Mouse (Mus musculus) adrenal gland, adult (tissue): ENCODE data around the gene Rhof.

Experiments used
- DNase-seq, 2 experiments: peaks; one replicate each; pipeline ENCODE4 v3.0.0; 2022 to 2023; ENCODE audit warnings: low spot score in 1 of 2; ENCODE audit not compliant: inconsistent age in 2 of 2

Gene Rhof

DNA sequence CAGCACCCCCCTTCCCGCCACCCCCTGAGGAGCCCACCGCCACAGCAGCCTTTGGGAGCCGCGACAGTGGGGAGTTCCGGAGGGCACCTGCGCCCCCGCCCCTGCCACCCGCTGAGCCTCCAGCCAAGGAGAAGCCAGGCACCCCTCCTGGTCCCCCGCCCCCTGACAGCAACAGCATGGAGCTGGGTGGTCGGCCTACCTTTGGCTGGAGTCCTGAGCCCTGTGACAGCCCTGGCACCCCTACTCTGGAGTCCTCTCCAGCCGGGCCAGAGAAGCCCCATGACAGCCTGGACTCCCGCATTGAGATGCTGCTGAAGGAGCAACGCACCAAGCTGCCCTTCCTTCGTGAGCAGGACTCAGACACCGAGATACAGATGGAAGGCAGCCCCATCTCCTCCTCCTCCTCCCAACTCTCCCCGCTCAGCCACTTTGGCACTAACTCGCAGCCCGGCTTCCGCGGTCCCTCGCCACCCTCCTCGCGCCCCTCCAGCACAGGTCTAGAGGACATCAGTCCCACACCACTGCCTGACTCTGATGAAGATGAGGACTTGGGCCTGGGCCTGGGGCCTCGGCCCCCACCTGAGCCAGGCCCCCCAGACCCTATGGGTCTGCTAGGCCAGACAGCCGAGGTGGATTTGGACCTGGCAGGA is 15.7 kb upstream of the Rhof start:
- no peak for DNase-seq

DNA sequence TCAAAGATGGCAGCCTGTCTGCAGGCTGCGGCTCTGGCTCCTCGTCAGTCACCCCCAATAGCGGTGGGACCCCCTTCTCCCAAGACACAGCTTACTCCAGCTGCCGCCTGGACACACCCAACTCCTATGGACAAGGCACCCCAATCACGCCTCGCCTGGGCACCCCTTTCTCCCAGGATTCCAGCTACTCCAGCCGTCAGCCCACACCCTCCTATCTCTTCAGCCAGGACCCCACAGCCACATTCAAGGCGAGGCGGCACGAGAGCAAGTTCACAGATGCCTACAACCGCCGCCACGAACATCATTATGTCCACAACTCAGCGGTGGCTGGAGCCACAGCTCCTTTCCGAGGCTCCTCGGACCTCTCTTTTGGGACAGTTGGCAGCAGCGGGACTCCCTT is 15.1 kb upstream of the Rhof start:
- DNase-seq, result no peak

DNA sequence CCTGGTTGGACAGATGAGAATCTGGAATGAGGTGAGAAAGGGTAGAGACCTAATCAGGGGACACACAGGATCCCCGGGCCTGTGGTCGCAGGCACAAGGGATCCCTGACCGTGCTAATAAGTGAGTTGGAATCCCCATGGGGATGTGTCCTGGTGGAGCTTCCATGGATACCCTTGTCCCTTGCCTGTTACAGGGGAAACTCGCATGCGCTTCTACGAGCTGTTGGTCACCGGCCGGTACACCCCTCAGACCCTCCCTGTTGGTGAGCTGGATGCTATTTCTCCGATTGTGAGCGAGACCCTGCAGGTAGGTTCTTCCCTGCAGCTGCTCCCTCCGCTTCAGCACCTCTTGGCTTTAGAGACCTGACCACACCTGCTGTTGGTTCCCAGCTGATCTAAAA is 13.9 kb upstream of the Rhof start:
- no peak for DNase-seq

- DNase-seq, result peak in 1 of 2 experiments; percentile 66
Observed at GRCm38 (mm10) chr5:123144746-123145590, 12.5 kb upstream of the Rhof start.

DNA sequence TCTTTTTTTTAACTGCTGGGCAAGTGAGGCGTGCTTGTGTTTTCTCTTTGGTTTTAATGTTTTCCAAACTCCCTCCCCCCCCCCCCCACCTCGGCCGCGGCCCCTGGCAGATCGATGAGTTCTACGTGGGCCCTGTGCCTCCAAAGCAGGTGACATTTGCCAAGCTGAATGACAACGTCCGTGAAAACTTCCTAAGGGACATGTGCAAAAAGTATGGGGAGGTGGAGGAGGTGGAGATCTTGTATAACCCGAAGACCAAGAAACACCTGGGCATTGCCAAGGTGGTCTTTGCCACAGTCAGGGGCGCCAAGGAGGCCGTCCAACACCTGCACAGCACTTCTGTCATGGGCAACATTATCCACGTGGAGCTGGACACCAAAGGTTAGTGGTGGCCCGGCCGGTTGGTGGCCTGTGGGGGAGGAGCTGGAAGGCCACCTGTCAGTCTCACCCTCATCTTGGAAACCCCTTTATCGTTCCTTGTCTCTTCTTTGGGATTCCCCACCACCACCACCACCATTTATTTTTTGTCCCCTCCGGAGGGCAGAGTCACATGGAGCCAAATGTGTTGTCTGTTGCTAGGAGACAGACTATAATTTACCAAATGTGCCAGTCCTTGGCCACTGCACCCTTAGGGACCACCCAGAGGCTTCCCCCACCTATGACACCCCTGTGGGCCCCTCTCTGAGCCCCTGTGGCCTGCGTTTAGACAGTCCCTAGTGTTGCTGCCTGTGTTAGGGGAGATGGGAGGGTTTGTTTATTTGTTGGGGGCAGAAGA is 11.7 kb upstream of the Rhof start:
- peak in 1 of 2 experiments; percentile 69 for DNase-seq

- DNase-seq, result peak in 1 of 2 experiments; percentile 76
Observed at GRCm38 (mm10) chr5:123143251-123143970, 10.9 kb upstream of the Rhof start.

DNA sequence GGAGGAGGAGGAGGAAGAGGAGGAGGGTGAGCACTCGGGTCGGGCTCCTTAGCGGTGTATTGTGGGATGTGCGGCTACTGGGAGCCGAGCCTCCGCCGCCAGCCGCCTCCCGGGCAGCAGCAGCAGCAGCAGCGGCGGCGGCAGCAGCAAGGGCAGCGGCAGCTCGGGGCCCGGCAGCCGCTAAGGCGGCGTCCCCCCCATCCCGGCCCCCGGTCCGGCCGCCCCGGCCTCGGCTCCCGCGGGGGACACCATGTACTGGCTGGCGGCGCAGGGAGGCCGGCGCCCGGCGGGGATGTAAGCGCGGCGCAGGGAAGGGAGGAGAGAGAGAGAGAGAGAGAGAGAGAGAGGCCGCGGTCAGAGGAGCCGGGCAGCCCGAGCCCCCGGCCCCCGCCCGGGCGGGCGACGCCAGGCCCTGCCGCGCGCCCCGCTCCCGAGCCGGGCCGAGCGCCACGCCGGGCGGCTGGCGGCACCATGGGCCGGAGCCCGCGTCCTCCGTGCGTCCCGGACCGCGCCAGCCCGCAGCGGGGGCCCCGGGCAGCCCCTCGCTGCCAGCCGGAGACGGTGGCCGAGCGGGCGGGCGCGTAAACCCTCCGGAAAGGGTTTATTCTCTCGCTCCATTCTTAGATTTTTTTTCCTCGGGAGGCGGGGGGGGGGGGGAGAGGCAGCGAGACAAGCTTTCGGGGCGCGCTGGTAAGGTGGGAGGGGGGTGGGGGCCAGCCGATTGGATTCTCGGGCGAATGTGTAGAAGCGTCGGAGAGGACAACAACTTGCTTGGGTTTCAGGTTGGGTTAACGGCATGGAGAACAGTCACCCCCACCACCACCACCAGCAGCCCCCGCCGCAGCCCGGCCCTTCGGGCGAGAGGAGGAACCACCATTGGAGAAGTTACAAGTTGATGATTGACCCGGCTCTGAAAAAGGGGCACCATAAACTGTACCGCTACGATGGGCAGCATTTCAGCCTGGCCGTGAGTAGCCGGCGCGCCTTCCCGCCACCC is 10.0 kb upstream of the Rhof start, which contains the start of gene Setd1b:
Gene Setd1b, plus strand, starts transcription at position 33 of the 997 bp plus-strand sequence.
- DNase-seq, result peak; percentile 73 to 89

- peak in 1 of 2 experiments; percentile 74 for DNase-seq
Observed at GRCm38 (mm10) chr5:123141555-123142160, 9.2 kb upstream of the Rhof start.

DNA sequence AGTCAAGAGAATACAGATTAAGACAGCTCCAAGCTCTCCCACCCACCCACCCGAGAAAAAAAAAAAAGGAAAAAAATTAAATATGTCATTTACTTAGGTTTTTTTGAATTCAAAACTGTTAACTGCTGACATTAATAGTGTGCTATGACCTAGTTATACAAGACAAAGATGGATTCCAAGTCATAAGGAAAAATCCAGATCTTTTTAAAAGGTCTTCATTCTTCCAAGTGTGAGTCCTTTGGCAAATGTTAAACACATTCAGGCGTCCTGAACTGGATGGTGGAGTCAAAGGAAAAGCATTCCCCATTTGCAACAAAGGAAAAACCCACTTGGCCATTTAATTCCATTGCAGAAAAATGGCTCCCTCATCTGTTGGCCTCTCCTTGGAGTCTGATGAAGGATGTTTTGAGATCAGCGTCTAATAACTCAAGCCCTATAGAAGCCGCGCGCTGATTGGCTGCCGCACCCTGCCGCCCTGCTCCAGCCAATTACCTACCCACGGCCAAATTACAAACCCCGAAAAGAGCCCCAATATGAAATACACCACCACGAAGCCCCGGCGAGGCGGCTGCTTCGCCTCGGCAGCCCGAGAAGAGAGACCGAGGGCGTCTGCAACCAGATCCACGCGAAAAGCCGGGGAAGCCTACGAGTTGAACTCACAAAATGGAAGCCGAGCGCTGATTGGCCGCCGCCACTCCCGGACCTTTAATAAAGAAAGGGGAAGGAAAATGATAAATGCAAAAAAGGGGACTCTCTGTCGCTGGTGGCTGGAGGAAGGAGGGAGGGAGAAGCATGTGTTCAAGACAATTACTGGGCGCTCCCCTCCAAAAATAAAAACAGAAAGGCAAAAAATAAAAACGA is 8.4 kb upstream of the Rhof start:
- peak; percentile 93 to 99 for DNase-seq

- peak in 1 of 2 experiments; percentile 85 for DNase-seq
Observed at GRCm38 (mm10) chr5:123139722-123140627, 7.5 kb upstream of the Rhof start.

GRCm38 (mm10) chr5:123138953-123139721 is 6.6 kb upstream of the Rhof start:
- peak; percentile 92 to 96 for DNase-seq

GRCm38 (mm10) chr5:123138230-123138911 is 5.9 kb upstream of the Rhof start:
- DNase-seq, result peak; percentile 91 to 94

GRCm38 (mm10) chr5:123137910-123138229 is 5.4 kb upstream of the Rhof start:
- DNase-seq, result no peak

- peak; percentile 91 to 96 for DNase-seq
Observed at GRCm38 (mm10) chr5:123137044-123137909, 4.8 kb upstream of the Rhof start.
